Mouse (Mus musculus) ES-E14 (cell line): ENCODE measurements at regions not wholly inside any gene's neighbourhood (a gene's known extent, or its start where the extent isn't known, plus 50 kb on each side); places are given as distances from the start of the nearest gene placed in this dataset.

ENCODE experiments used
- DNase-seq: peaks from one replicate; pipeline ENCODE4 v3.0.0-alpha.2; 2013; ENCODE audit warnings: low read depth, low spot score
- H3K27ac ChIP-seq: 2 replicates; pipeline ENCODE4 v1.5.1; 2012; ENCODE audit warnings: low read depth, mild to moderate bottlenecking, low read length, moderate library complexity, mixed read lengths; ENCODE audit not compliant: poor library complexity, insufficient read depth, severe bottlenecking
- H3K36me3 ChIP-seq: 2 replicates; pipeline ENCODE4 v1.6.1; 2012; ENCODE audit warnings: mild to moderate bottlenecking, low read length, moderate library complexity, mixed read lengths; ENCODE audit not compliant: control insufficient read depth, poor library complexity, insufficient read depth, severe bottlenecking
- H3K4me1 ChIP-seq, 2 experiments: fragments of 150-350 bp in 1 of 2; sonication (generic) in 1 of 2; 2 replicates each; pipeline ENCODE4 v1.6.1; 2012; ENCODE audit warnings: low read length in 2 of 2, mild to moderate bottlenecking in 1 of 2, mixed read lengths in 1 of 2; ENCODE audit not compliant: control insufficient read depth in 2 of 2, insufficient read depth in 2 of 2, poor library complexity in 1 of 2
- H3K4me3 ChIP-seq, 2 experiments: fragments of 150-350 bp in 1 of 2; sonication (generic) in 1 of 2; 2 replicates each; pipeline ENCODE4 v1.5.1; 2012; ENCODE audit warnings: low read length in 2 of 2, low read depth in 1 of 2, mild to moderate bottlenecking in 1 of 2, mixed read lengths in 1 of 2; ENCODE audit not compliant: insufficient read depth in 1 of 2, poor library complexity in 1 of 2, severe bottlenecking in 1 of 2
- H3K9ac ChIP-seq: 2 replicates; pipeline ENCODE4 v1.6.1; 2012; ENCODE audit warnings: low read depth, mild to moderate bottlenecking, low read length, mixed read lengths; ENCODE audit not compliant: poor library complexity, insufficient read depth, severe bottlenecking
- H3K9me3 ChIP-seq: fragments of 150-350 bp; sonication (generic); 2 replicates; pipeline ENCODE4 v1.6.1; 2012; ENCODE audit warnings: low read depth, mild to moderate bottlenecking, low read length; ENCODE audit not compliant: control insufficient read depth, insufficient read depth
- CHD2 ChIP-seq: IDR thresholded peaks from 2 replicates; pipeline ENCODE4 v1.6.1; 2014; ENCODE audit warnings: mild to moderate bottlenecking, low read depth, low read length, inconsistent platforms
- HCFC1 ChIP-seq: IDR thresholded peaks from 2 replicates; pipeline ENCODE4 v1.6.1; 2012; ENCODE audit warnings: low read length, inconsistent platforms, borderline replicate concordance; ENCODE audit not compliant: insufficient read depth
- MAFK ChIP-seq: IDR thresholded peaks from 2 replicates; pipeline ENCODE4 v1.6.1; 2014; ENCODE audit warnings: mild to moderate bottlenecking, low read depth, low read length, inconsistent platforms; ENCODE audit not compliant: insufficient read depth
- ZC3H11A ChIP-seq: IDR thresholded peaks from 2 replicates; pipeline ENCODE4 v1.6.1; 2012; ENCODE audit warnings: low read depth, mild to moderate bottlenecking, inconsistent platforms, low read length, borderline replicate concordance
- ZNF384 ChIP-seq: IDR thresholded peaks from 2 replicates; pipeline ENCODE4 v1.6.1; 2012; ENCODE audit warnings: low read depth, low read length, inconsistent platforms
- in situ Hi-C, 2 experiments: fragments of 600-800 bp; cut with MboI; formaldehyde crosslinking; loops; one replicate each; pipeline ENCODE4 v1.15.1; 2025; ENCODE audit warnings: low sequenced_read_pairs in 2 of 2, inconsistent platforms in 1 of 2; ENCODE audit not compliant: unreplicated experiment in 2 of 2

GRCm38 (mm10) chr1:55807028-55807427 is 401.3 kb downstream of the Plcl1 start:
- TF ChIP-seq HCFC1: no peak
- TF ChIP-seq ZNF384: no peak
- TF ChIP-seq ZC3H11A: no peak
- TF ChIP-seq CHD2: no peak
- no peak for TF ChIP-seq MAFK
- no peak overlapping the region for H3K9ac ChIP-seq
- no peaks in the 10 kb centered on the region for H3K4me1 ChIP-seq
- no peaks in the 10 kb centered on the region for H3K36me3 ChIP-seq
- no peaks in the 10 kb centered on the region for H3K9me3 ChIP-seq
- H3K4me3 ChIP-seq: no peak overlapping the region
- no peak overlapping the region for H3K27ac ChIP-seq
- in situ Hi-C loops: no loop called here
- no peak for DNase-seq

- no peaks in the 10 kb centered on the region for H3K9me3 ChIP-seq
- DNase-seq: no peak
- no peak overlapping the region for H3K4me3 ChIP-seq
- in situ Hi-C loops: no loop called here
- H3K36me3 ChIP-seq: no peaks in the 10 kb centered on the region
- H3K27ac ChIP-seq: no peak overlapping the region
- no peaks in the 10 kb centered on the region for H3K4me1 ChIP-seq
- TF ChIP-seq MAFK: 0 out of 2 replicates have a peak, but pooled peaks have one; percentile 13
- no peak for TF ChIP-seq CHD2
- no peak overlapping the region for H3K9ac ChIP-seq
Measured at GRCm38 (mm10) chr1:55808724-55809519, 403.2 kb downstream of the Plcl1 start.

- Histone ChIP-seq H3K9ac (no peak overlapping the region), H3K27ac (no peak overlapping the region), H3K36me3 (no peaks in the 10 kb centered on the region), H3K4me1 (no peaks in the 10 kb centered on the region), H3K4me3 (no peak overlapping the region), H3K9me3 (no peaks in the 10 kb centered on the region)
- TF ChIP-seq ZC3H11A (no peak), CHD2 (no peak), HCFC1 (no peak), MAFK (no peak), ZNF384 (no peak)
- in situ Hi-C loops: no loop called here
- no peak for DNase-seq
Measured at GRCm38 (mm10) chr1:55812486-55812885, 406.8 kb downstream of the Plcl1 start.

- no peak for TF ChIP-seq CHD2
- no peak for TF ChIP-seq HCFC1
- Histone ChIP-seq H3K27ac (no peak overlapping the region), H3K9me3 (no peaks in the 10 kb centered on the region), H3K4me3 (no peak overlapping the region), H3K9ac (no peak overlapping the region), H3K36me3 (no peaks in the 10 kb centered on the region), H3K4me1 (no peaks in the 10 kb centered on the region)
- in situ Hi-C loops: no loop called here
- no peak for DNase-seq
Measured at GRCm38 (mm10) chr1:55820866-55821500, 415.3 kb downstream of the Plcl1 start.
